Mouse (Mus musculus) retina, adult 2 months (tissue): ENCODE data around the gene Btnl10.
"Not testable (repeated sequence)": the region's sequence is repeated elsewhere in the genome, so short reads cannot be mapped to it uniquely, and the experiment has no call there.

ENCODE experiments used
- DNase-seq: peaks from one replicate; pipeline ENCODE4 v3.0.0-alpha.2; 2012; ENCODE audit warnings: low read depth, low spot score

The Btnl10 gene

DNA sequence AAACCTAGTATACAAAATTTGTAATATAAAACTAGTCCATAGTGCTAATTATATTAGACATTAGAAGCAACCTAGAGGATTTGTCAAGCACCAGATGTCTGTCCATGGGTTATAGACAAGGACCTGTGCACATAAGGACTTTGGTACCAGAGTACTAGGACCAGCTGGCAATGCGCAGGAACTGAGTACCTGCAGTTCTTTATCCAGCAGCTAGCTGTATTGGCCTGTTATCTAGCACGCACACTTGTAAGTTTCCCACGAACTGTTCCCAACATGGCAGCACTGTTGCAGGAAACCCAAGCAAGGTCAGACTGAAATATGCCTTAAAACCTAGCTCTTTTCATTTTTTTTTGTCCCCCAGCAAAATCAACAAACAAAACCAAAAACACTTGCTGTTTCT, 12.5 kb downstream of the Btnl10 start:
- DNase-seq: no peak

- no peak for DNase-seq
Measured at GRCm38 (mm10) chr11:58931576-58931975, 13.9 kb downstream of the Btnl10 start.

DNA sequence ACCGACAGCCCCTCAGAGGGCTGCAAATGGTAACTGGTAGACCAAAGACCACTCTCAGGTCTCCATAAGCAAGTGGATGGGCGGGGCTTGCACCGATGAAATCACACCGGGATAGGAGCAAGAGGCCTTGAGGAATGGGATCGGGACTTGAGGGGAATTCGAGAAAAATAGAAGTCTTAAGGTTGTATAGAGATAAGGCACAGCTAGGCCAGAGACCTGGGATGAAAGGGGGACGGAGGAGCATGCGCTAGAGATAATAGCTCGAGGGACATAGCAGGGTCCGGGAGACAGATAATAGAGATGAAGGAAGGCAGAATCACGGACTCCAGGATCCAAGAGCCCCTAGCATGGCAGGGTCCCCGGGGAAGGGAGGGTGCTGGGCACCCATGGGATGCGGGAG, 20.2 kb downstream of the Btnl10 start:
- DNase-seq: no peak

- DNase-seq: peak; percentile 84
Measured at GRCm38 (mm10) chr11:58938322-58939087, 20.8 kb downstream of the Btnl10 start, which contains the start of gene Rnf187. Gene Rnf187 (minus strand): TSS chr11:58938916.

DNA sequence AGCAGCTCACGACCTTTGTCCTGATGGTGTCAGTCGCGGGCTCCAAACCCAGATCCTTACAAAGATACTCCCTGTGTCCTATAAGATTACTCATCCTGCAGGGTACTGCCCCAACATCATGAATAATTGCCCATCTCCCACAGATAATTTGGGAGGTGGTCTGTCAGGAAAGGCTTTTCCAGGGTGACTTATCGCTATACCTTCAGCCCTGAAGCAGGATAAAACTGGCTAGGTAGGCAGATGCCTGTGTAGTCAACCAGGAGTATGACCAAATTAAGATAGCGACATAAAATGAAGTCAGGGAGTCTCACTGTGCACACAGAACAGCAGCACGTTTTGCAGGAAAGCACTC, 21.4 kb downstream of the Btnl10 start:
- no peak for DNase-seq

- no peak for DNase-seq
Measured at GRCm38 (mm10) chr11:58944136-58944535, 26.4 kb downstream of the Btnl10 start.

DNA sequence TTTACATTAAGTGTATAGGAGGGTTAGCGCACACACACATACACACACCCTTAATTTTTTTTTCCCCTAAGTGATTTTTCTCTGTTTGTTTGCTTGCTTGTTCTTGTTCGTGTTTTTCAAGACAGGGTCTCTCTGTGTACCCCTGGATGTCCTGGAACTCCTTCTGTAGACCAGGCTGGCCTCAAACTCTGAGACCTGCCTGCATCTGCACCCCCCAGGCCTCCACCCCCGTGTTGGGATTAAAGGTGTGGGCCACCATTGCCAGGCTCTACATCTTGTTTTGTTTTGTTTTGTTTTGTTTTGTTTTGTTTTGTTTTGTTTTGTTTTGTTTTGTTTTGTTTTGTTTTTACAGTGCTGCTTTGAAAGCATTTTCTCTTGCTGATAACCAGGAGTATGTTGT, 29.6 kb downstream of the Btnl10 start:
- no peak for DNase-seq

- no peak for DNase-seq
Measured at GRCm38 (mm10) chr11:58947798-58948528, 30.3 kb downstream of the Btnl10 start.

GRCm38 (mm10) chr11:58948542-58949479, 31.1 kb downstream of the Btnl10 start, which contains the start of gene Hist3h2ba:
Gene Hist3h2ba (plus strand): TSS chr11:58948920.
- peak; percentile 77 for DNase-seq

DNA sequence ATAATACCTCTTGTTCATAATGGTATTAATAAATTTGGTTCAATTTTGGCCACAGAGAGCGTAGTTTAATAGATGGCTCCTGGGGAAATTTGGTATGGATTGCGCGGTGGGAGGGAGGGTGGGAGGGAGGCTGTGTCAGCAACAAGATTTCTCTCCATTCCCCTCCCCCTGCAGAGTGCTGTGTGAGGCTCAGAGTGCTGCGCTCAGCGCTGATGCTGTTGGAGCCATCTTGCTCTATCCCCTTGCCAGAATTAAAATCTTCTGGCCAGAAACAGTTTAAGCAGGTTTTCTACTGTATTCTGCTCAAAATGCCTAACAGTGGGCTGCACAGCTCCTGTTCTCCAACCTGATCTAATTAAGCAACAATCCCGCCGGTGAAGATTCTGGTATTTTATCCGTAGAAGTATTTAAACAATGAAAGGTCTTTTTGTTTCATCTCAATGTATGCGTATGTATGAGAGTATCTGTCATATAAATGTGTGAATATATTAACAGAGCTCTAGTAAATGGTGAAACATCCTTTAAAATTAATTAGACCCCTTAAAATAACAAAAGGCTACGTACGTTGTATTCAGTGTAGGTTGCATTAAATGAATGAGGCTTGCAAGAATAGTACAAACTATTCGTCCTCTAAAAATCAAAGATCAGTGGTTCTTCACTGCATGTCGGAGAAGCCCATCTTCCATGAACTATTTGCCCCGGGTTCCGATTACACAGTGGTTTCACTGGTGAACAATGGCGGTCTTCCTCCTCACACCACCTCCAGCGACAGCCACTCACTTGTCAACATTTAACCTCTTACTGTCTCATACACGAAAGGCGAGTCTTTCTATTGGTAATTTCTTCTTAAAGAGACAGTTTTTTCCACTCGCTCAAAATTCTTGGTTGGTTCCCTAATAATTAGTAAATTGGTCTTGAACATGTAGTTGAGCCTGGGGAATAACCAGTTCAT, 32.0 kb downstream of the Btnl10 start:
- no peak for DNase-seq

GRCm38 (mm10) chr11:58951210-58951609, 33.5 kb downstream of the Btnl10 start:
- no peak for DNase-seq

DNA sequence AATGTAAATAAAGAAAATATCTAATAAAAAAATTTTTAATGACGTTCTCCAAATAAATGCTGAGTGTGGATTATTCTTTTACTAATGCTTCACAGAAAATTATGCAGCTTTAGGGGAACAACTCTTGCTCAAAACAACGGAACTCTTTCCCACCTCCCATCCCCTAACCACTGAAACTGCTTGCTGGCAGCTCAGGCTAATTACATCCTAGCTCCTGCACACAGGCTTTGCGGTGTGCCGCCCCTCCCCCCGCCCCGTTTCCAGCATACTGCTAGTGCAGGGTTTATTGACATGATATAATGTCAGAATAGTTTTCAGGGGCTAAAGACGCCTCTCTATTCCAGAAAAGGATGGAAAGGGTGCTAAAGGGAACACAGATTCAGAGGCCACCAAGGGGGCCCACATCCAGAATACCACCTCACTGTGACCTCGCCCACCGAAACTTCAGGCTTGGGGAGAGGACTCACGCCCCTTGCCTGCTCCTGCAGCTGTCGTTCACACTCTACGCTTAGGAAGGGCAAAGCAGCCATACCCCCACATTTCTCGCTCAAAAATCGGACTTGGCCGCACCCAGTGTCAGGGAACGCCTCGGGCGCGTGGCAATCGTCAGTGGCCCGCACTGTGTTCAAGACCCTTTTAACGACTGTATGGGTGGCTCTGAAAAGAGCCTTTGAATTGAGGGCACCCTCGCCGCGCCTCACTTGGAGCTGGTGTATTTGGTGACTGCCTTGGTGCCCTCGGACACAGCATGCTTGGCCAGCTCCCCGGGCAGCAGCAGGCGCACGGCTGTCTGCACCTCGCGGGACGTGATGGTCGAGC, 35.9 kb downstream of the Btnl10 start:
- DNase-seq: no peak

DNA sequence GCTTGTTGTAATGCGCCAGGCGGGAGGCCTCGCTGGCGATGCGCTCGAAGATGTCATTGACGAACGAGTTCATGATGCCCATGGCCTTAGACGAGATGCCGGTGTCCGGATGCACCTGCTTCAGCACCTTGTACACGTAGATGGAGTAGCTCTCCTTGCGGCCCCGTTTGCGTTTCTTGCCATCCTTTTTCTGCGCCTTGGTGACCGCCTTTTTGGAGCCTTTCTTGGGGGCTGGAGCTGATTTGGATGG, 36.4 kb downstream of the Btnl10 start:
- DNase-seq: not testable (repeated sequence)

GRCm38 (mm10) chr11:58954420-58955142, 36.9 kb downstream of the Btnl10 start, which contains the start of the genes Hist3h2a and Trim17:
Gene Hist3h2a (plus strand): TSS chr11:58954685.
Gene Trim17 (plus strand): TSS chr11:58954685.
- peak; percentile 89 for DNase-seq

DNA sequence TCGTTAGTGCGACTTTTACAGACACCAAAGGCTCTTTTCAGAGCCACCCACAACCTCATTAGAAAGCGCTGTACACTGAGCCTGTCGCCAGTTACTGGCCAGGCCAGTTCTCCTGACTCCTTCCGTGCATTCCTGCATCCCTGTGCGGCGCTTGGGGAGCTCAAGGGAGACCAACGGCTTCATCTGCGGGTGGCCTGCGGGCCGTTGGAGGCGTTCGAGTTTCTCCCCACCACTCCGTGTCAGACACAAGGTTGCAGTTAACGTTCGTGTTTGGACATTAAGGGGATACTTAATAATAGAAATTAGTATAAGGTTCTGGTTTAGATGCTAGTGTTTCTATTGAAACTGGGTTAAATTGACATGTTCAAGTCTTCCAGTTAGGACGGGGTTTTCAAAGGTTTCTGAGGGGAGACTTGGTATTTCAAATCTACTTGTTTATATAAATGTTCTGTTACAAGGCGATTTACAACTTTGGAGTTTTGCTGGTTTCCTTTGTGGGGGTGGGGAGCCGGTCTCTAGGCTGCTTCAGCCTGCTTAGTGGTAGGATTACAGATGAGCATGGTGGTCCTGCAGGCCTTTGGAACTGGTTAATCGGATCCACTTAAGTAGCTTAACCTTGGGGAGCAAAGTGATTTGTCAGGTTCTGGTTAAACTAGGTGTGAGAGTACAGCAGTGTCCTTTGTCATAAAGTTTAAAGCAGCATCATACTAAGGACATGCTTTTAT, 37.6 kb downstream of the Btnl10 start:
- DNase-seq: peak; percentile 87

DNA sequence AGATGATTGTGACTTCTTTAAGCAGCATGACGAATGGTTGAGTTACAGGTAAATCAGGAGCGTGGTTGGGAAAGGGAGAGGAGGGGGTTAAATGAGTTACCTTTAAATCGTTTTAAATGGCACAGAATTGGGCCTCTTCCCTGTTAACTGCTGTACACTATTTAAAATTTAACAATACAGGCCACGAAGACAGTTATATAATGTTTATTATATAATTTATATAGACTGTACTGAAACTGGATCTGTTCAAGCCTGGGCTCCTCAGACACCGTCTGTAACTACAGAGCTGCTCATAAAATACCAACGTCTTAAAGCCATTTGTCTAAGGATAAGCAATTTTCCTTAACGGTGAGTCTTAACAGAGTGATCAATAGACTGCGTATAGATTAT, 38.2 kb downstream of the Btnl10 start:
- no peak for DNase-seq

DNA sequence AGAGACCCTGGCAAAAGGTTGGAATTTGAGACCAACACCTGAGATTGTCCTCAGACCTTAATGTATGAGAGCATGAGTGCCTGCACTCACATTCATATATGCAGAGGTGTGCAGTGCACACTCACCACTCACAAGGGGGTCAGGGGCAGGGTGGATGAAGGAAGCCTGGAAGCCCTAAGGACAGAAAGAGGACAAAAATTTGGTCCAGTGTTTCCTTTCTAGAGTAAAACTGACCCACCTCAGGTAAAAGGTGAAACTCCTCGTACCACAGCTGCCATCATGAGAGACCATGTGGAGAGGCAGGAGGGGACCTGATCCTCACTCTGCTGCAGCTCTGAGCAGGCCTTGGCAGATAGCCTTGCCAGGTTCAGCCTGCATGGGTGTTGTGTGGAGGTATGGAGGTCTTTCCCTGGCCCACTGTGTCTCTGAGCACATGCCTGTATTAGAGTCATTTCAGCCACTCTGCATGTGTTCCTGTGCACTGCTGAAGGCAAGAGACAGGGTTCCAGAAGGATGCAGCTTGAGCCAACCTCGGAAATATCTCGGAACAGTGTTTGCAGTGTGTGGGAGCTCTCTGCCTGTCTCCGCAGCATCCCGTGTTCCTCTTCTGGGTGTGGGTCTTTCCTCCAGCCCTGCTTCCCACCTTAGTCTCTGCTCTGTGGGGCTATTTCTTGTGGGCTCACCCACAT, 39.7 kb downstream of the Btnl10 start:
- no peak for DNase-seq

- DNase-seq: no peak
Measured at GRCm38 (mm10) chr11:58958536-58958935, 40.8 kb downstream of the Btnl10 start.
